Mouse (Mus musculus): ENCODE data around the gene Bpifb6. TPM values are rescaled to one million over a fixed set of nuclear protein-coding genes. Genes with fewer than 3 reads are reported as not detected.
A peak's percentile ranks its signal among the peaks of the same experiment; 100 is the strongest.

The Bpifb6 gene
- total RNA-seq, 2 experiments from 2014 or later: not detected

GRCm38 (mm10) chr2:153952897-153953296, 52.7 kb downstream of the Bpifb6 start:
- intact Hi-C loops (cut with DNase I): no loop called here
- DNase-seq (ENCODE audit: low spot score in 2 of 2): peak; percentile 31 to 55

DNA sequence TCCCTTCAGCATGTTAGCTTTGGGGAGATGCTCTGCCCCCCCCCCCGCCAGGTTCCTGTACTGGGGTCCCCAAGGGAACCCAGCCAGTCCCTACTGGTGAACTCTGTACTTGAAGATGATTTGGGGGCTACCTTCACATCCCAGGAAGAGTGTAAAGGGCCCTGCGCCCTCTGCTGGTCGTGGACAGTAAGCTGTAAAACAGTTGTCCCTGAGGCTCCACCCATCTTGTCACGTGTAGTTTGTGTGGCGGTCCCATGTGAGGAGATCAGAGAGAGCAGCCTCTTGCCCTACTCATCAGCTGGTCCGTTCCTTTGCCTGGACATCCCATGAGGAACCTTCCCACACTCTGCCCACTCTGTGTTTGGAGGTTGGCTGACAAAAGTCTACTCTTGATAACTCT, 53.6 kb downstream of the Bpifb6 start:
- intact Hi-C loops (cut with DNase I): no loop called here
- DNase-seq (ENCODE audit: low spot score in 2 of 2): no peak

Other genes starting within 250 kb of the Bpifb6 start
- gene Dnmt3c, start 203.7 kb upstream of the Bpifb6 start, total RNA-seq (2021): not detected
- 10 to 100 TPM; 75.0 to 88.2 TPM for gene Mapre1, start 159.1 kb upstream of the Bpifb6 start, total RNA-seq (2021)
- gene Efcab8, start 120.5 kb upstream of the Bpifb6 start, total RNA-seq (2021): under 1 TPM in 1 of 2 experiments, not detected in 1; 0.11 TPM
- gene Sun5, start 29.3 kb upstream of the Bpifb6 start, total RNA-seq (2021): not detected
- gene Bpifb2, start 25.3 kb upstream of the Bpifb6 start, total RNA-seq (2021): not detected
- gene Bpifb3, start 17.8 kb downstream of the Bpifb6 start, total RNA-seq (2021): not detected
- gene Bpifb4, start 37.8 kb downstream of the Bpifb6 start, total RNA-seq (2021): not detected
- not detected for gene Bpifa6, start 74.6 kb downstream of the Bpifb6 start, total RNA-seq (2021)
- not detected for gene Bpifa2, start 107.9 kb downstream of the Bpifb6 start, total RNA-seq (2021)
- gene Bpifa3, start 229.9 kb downstream of the Bpifb6 start, total RNA-seq (2021): not detected
- not detected for gene Bpifa1, start 242.5 kb downstream of the Bpifb6 start, total RNA-seq (2021)